Mouse (Mus musculus) gastrocnemius, adult 18-20 months (tissue): ENCODE results near the gene Smyd4. TPM values are rescaled to one million over a fixed set of nuclear protein-coding genes. Genes with fewer than 3 reads are reported as not detected.

Experiments used
- DNase-seq: peaks from one replicate; pipeline ENCODE4 v3.0.0; 2021; ENCODE audit warnings: low spot score
- total RNA-seq, 2 experiments: library from RNA; stranded (reverse); gene quantifications; 2 replicates each; pipeline ENCODE4 v1.2.3; 2021

Smyd4 gene
- total RNA-seq, 2 experiments from 2014 or later = 4.5 to 4.9 TPM

- DNase-seq = no peak
Measured at GRCm38 (mm10) chr11:75420037-75420436, 71.8 kb downstream of the Smyd4 start.

GRCm38 (mm10) chr11:75420810-75421374 lies 72.7 kb downstream of the Smyd4 start:
- no peak for DNase-seq

GRCm38 (mm10) chr11:75421375-75422012 lies 73.3 kb downstream of the Smyd4 start:
- DNase-seq = peak; percentile 48

GRCm38 (mm10) chr11:75422013-75422792 lies 74.0 kb downstream of the Smyd4 start, which contains the start of gene Serpinf1:
Gene Serpinf1 (minus strand): TSS chr11:75422701.
- no peak for DNase-seq

- no peak for DNase-seq
Measured at GRCm38 (mm10) chr11:75423091-75423490, 74.9 kb downstream of the Smyd4 start.

- no peak for DNase-seq
Measured at GRCm38 (mm10) chr11:75424033-75424432, 75.8 kb downstream of the Smyd4 start.

GRCm38 (mm10) chr11:75424459-75424858 lies 76.2 kb downstream of the Smyd4 start:
- DNase-seq = no peak

GRCm38 (mm10) chr11:75429019-75429705 lies 80.9 kb downstream of the Smyd4 start:
- DNase-seq = no peak

- peak; percentile 86 for DNase-seq
Measured at GRCm38 (mm10) chr11:75431307-75431706, 83.1 kb downstream of the Smyd4 start.

- no peak for DNase-seq
Measured at GRCm38 (mm10) chr11:75434138-75434537, 85.9 kb downstream of the Smyd4 start.

- no peak for DNase-seq
Measured at GRCm38 (mm10) chr11:75438194-75438593, 90.0 kb downstream of the Smyd4 start.

- no peak for DNase-seq
Measured at GRCm38 (mm10) chr11:75438804-75439203, 90.6 kb downstream of the Smyd4 start.

GRCm38 (mm10) chr11:75439363-75439762 lies 91.1 kb downstream of the Smyd4 start, which contains the start of gene Serpinf2:
Gene Serpinf2 (minus strand): TSS chr11:75439591.
- no peak for DNase-seq

GRCm38 (mm10) chr11:75439951-75440350 lies 91.7 kb downstream of the Smyd4 start:
- DNase-seq = no peak

- DNase-seq = no peak
Measured at GRCm38 (mm10) chr11:75441034-75441433, 92.8 kb downstream of the Smyd4 start.

- no peak for DNase-seq
Measured at GRCm38 (mm10) chr11:75441601-75442000, 93.4 kb downstream of the Smyd4 start.

GRCm38 (mm10) chr11:75443711-75444110 lies 95.5 kb downstream of the Smyd4 start:
- no peak for DNase-seq

GRCm38 (mm10) chr11:75448575-75448974 lies 100.3 kb downstream of the Smyd4 start:
- DNase-seq = no peak

GRCm38 (mm10) chr11:75449695-75450094 lies 101.5 kb downstream of the Smyd4 start:
- DNase-seq = no peak

GRCm38 (mm10) chr11:75450304-75450908 lies 102.2 kb downstream of the Smyd4 start:
- no peak for DNase-seq

- no peak for DNase-seq
Measured at GRCm38 (mm10) chr11:75450936-75451335, 102.7 kb downstream of the Smyd4 start.
